Mouse (Mus musculus): ENCODE data around the gene Psrc1. TPM values are rescaled to one million over a fixed set of nuclear protein-coding genes. Genes with fewer than 3 reads are reported as not detected.

Psrc1 gene
- total RNA-seq, 2 experiments from 2014 or later = 18.4 TPM

DNA sequence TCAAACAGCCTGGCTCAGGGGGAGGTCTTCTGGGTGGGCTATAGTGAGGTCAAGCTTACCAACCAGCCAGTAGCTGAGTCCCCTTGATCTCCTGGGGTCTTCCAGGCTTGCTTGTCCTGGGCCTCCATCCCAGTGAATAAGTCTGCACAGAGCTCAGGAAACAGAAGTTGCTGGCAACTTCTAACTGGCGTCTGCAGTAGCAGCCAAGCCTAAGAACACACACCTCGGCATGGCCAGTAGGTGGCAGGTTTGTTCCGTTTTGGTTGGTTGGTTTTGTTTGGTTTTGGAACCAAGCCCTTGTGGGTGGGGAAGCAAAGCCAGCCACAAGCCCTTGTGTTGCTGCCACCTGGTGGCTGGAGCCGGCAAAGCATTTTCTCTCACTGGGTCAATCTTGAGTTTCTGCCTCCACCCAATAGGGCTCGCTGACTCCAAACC is 5.5 kb downstream of the Psrc1 start:
- DNase-seq = peak; percentile 94 to 96

DNA sequence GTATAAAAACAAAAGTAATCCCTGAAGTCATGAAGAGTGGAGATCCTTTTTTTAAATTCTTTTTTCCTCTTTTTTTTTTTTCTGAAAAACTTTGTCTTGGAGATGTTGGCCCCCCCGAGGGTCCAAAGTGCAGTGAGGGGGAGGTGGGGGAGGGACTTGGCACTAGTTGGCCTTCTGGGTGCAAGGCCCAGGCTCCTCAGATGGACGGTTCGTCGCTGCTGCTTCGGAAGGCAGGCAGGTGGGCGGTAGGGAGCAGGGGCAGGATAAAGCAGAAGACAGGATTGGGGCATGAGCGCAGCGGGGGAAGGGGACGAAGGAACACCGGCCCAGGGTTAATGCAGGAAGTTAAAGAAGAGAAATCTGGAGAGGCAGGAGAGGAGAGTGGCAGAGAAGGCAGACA is 8.7 kb downstream of the Psrc1 start:
- DNase-seq = no peak

DNA sequence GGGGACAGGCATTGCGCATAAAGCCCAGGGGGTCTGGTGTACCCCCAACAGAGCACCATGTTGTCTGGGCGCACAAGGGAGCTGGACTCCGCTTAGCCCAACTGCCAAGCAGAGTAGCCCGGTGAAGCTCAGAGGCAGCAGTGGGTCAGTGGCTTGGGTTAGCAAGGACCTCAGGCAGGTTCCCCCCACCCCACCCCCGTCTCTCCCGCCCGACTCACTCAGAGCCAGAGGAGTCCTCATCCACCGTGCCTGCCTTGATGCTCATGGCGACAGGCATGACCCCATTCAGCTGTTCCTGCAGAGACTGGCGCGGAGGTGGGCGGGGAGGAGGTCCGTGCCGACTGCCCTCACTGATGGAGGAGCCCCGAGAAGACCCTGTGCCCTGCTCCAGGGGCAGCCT is 9.2 kb downstream of the Psrc1 start:
- DNase-seq = no peak

DNA sequence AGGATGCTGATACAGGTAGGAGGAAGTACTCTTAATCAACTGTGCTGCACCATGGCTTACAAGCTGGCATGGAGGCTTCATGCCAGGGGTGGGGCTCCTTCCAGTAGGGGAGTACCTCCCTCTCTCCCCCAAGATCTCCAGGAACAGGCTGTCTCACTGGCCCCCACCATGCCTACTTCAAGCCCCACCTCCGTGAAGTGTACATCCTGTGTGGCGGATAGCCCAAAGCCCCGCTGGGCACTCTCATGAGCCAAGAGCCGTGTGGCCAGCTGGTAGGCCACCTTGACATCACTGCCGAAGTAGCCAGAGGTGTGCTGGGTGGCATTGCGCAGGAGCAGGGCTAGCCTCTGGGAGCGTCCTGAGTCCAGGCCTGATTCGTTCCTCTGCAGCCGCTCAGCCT is 14.6 kb downstream of the Psrc1 start:
- no peak for DNase-seq

DNA sequence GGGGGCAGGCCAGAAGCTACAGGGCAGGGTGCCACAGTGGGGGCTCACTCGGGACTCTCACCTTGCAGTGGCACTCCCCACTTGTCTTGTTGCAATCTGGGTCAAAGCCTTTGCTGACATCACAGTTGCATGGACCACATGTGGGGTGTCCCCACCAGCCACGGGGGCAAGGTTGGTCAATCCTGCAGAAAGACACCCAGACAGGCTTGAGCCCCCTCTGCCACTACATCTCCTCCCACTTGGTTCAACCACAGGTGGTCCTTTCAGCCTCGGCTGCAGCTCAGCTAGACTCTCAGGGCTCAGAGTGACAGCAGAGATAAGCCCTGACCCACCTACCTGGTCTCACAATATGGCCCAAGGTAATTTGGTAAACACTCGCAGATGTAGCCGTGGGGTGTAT is 16.8 kb downstream of the Psrc1 start:
- no peak for DNase-seq

DNA sequence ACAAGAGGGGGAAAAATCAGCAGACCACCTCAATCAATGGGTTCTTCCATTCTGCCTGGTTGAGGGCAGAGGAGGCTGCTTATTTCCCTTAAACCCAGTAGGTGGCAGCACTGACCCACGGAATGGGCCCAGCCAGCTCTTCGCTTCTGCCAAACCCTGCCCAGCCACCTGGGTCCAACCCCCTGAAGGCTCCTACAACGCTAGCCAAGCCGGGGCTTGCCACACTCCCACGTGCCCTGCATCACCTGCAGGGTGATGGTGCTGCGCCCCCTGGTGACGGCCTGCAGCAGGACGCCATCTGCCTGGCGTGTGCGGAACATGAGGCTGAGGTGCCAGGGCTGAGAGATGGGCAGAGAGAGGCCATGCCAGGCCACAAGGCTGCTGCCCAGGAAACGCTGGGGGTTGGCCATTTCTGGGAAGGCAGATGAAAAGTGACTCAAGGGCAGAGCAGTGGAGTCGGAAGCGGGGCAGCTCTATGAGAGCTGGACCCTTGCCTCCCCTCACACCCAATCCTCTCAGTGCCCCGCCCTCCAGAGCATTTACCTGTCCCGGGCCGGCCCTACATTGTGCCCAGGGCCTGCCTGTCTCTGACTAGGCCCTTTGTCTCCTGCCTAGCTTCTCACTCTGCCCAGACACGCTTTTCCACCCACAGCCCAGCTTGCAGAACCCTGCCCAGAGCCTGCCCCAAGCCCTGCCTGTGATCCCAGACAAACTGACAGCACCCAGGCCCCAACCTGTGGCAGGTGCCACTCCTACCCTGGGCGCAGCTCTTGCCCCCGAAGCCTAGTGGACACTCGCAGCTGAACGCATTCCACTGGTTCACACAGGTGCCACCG is 18.3 kb downstream of the Psrc1 start:
- DNase-seq = peak; percentile 81 to 84

DNA sequence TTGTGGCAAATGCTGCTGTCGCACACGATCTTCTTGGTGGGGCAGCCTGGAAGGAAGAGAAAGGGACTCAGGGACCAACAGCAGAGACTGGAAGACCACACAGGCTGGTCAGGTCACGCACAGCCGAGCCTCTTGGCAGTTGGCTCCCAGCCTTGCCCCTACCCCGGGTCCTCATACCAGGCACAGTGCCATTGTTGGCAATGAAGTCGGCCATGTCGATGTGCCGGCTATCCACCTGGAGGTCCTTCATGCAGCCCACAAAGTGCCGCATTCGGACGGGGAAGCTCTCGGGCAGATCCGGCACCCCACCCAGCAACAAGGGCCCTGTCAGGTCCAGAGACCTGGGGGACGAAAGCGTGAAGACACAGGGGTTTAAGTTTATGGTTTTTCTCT is 18.9 kb downstream of the Psrc1 start:
- DNase-seq = no peak

DNA sequence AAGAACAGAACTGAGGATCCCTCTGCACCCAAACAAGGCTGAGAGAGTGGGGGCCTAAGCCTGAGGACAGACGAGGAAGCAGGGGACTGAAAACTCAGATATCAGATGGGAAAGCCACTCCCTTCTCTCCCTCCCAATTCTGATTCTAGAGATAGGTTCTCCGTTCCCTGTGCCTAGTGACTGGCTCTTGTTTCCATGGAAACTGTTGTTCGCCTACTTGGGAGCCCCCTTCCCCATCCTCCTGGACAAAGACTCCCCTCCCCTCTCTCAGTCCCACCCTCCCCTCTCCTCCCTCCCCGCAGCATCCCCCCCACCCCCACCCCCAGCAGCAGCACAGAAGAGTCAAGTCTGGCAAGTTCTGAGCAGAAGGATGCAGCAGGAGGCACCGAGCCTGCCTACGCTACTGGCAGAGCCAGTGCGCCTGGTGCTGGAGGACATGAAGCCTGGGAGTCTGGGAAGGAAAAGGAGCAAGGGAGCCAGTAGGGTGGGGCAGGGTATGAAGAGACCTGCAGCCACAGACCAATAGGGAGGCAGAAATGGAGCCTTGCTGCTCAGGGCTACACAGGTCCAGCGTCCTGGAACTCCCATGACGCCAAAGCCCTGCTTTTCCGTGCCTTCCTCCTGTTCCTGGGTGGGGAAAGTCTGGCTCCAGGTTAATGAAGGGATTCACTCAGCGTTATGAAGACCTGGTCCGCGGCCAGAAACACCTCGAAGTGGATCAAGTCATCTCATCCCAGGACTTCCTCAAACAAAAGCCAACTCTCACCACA is 22.1 kb downstream of the Psrc1 start:
- peak; percentile 73 to 78 for DNase-seq

DNA sequence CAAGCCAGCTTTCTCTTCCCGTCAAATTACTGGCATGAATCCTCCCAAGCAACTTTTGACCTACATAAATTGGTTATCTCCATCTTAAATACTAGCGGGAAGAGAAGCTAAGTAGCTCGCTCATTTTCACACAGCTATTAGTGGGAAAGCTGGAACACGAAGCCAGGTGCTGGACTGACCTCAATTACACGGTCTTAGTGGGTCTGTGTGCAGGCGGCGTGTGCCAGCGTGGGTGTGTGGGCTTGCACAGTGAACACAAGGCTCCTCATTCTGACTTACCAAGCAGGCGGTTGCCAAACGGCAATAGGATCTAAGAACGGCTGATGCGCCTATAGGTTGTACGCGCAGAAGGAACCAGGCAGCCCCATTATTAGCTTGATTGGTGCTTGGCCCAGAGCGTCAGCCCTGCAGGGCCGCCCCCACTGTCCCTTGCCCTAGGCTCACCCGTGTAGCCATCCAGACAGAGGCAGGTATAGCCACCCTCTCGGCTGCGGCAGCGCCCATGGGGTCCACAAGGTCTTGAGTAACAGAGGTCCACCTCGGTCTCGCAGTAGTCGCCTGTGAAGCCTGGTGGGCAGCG is 22.8 kb downstream of the Psrc1 start:
- DNase-seq = peak in 1 of 2 experiments; percentile 47

DNA sequence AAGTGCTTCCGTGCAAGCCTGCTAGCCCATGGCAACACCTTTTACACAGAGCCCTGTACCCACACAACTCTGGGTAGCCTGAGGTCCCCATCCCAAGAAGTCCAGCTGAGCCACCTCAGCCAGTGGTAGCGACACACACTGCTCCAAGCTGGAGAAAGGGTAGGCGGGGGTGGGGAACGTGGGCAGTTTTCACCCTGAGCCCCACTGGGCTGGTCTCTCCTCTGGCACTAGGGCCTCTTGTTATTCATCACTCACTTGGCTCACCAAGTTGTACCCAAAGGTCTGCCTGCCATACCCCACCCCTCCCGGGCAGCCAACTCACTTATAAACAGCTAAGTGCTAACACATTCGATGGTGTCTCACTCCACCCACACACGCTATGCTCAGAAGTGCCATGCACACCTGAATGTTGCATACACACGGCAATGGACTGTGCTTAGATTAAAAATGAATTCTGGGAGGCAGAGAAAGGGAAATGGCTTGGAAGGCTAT is 24.9 kb downstream of the Psrc1 start:
- DNase-seq = no peak

DNA sequence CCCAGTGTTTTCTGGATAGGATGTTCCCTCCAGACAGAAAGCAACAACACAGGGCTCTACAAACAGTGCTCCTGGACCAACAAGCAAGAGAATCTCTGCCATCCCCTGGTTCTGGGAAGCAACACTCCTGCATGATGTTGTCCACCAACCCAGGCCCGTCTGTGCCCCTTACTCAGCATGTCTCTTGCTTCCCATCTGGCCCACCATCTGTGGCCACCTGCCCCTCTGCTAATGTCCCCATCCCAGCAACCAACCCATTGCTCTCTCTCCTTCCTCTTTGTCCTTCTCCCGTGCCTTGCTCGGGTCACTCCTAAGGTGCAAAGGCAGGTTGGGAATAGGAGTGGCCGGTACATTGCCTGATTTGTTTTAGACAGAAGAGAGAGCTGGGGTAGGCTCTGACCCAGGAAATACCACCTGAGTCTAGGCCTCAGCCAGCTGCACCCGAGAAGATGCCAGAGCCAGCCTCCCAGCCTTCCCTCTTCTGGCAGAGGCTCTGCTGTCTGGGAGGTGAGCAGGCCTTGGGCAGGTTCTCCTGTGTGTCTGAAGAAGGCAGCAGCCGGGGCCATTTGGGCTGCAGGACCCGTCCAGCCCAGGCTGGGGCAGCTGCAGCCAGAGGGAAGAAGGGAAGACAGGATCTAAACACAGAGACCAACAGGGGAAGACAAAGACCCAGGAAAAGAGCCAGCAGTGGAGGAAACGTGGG is 26.2 kb downstream of the Psrc1 start:
- no peak for DNase-seq

DNA sequence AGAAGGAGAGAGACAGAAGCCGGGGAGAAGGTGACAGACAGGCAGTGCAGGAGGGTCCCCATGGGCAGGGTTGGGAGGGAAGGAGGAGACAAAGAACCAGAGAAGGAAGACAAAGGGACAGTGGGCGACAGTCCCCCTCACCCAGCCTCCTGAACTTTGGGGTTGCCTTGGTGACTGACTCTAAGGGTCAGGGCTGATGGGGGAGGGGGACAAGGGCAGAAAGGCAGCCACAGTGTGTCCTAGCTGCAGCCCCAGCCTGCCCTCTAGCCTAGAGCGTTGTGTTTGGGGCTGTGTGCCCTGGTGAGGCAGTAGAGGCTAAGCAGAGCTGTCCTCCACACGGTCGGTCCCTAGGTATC is 26.7 kb downstream of the Psrc1 start:
- DNase-seq = no peak

DNA sequence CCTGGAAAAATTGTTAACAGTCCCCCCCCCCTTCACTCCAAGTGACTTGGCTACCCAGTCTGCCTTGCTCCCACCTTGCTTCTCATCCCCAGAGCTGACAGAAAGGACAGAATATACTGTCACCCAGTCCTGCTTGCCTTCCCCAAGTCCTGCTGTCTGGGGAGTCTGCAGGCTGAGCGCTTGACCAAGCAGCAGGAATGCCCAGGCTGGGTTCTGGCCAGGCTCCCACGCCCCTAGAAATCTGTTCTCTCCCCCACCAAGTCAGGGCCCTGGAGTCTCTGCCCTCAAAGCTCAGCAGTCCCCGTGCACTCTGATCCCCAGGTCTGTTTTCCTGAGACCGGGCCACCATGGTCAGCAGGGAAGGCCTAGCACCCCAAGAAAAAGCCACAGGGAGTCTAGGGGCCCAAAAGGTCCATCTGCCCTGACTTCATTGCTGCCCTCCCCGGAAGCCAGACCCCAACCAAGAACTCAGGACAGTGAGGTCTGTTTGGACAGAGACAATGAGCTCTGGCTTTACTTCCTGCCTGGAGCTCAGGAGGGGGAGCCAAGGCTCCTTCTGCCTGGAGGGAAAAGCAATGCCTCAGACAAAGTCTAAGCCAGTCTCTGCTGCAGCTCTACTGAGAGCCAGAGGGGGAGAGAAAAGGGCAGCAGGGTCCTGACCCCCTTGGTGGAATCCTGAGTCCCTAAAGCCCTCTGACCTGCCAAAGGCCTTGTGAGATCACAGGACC is 27.6 kb downstream of the Psrc1 start:
- no peak for DNase-seq

DNA sequence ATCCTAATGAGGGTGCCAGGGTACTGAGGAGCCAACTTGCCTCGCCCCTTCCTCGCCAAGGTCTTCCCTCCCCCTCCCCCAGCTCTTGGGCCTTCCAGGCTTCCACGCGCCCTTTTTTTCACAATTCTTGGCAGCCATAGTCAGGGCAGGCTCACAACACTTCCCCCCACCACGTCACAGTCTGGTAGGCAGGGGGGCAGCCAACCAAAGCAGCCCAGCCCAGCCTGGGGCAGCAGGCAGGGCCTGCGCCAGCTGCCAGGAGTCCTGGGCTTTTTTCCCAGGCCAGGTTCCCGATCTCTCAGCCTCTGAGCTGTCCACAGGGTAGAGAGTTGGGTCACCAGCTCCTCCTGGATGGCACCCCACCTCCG is 28.1 kb downstream of the Psrc1 start:
- peak; percentile 55 to 70 for DNase-seq

DNA sequence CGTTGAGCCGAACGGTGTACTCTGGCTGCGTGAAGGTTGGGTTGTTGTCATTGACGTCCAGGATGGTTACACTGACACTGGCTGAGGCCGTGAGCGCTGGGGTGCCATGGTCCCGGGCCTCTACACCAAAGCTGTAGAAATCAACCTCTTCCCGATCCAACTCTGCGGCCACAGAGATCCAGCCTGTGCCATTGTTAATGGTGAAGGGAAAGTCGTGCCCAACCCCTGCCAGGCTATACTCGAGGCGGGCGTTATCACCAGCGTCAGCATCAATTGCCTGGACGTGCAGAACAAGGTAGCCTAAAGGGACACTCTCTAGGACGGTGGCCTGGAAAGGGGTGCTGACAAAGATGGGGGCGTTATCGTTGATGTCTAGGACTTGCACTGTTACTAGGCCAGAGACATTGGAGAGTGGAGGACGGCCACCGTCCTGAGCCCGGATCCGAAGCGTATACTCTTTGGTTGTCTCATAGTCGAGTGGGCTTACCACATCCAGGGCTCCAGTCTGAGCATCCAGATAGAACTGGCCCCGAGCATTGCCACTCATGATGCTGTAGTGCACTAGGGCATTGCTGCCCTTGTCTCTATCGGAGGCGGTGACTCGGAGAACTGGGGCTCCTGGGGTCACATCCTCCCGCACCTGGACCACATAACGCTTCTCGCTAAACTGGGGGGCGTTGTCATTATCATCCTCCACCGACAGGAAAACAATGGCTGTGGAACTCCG is 30.2 kb downstream of the Psrc1 start:
- DNase-seq = no peak

DNA sequence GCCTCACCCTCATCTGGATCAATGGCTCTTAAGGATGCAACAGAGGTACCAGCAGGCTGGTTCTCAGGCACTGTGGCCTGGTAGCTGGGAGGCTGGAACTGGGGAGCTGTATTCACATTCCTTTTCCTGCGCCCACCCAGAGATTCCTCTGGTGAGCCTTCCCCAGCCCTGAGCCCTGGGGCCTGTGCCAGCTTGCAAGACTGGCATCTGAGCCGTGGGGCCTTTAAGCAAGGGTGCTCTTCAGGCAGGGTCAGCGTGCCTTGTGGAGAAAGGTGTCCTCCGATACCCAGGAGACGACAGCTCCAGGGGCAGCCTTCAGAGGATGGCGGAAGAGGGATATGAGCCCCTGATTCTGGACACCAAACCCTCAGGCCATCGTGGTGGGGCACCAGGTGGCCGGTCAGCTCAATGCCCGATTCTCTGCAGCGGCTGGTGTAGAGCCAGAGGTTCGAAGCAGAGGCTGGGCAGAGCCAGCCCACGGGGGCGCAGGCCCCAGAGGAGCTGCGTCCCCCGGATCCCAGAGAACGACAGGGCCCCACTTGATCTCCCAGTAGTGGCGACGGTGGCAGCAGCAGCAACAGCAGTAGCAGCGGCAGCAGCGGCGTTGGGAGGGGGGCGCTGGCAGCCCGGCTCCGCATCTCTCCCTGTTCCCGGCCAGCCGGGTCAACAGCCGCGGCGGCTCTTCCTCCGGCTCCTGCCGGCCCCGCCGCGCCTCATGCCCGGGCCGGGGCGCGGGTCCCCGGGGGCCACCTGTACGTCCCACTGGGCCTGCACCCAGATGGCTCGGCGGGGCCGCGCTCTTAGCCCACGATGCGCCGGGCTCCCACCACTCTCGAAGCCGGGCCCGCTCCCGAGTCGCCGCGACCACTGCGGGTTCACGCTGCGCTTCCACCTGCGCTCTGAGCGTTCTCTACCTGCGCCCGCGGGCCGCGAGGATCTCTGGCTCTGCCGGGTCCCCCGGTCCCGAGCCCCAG is 31.5 kb downstream of the Psrc1 start, which contains the start of gene Celsr2:
Gene Celsr2 (minus strand): TSS at position 696 of the 974 bp plus-strand sequence.
- peak; percentile 46 to 48 for DNase-seq

DNA sequence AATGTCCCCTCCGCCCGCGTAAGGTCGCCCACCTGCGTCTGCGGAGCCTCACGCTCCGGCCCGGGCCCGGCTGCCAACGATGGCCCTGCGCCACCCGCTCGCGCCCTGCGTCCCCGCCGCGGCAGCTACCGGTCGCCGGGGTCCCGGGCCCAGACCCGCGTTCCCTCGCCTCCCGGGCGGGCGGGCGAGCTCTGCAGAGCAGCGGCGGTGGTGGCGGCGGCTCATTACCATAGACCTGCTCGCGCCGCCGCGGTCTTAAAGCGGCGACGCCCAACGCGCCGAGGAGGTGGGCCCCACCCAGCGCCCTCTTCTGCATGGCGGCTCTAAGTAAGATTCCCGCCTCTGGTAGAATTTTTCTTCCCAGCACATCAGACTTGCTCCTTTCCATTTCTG is 32.2 kb downstream of the Psrc1 start:
- peak; percentile 83 to 84 for DNase-seq

DNA sequence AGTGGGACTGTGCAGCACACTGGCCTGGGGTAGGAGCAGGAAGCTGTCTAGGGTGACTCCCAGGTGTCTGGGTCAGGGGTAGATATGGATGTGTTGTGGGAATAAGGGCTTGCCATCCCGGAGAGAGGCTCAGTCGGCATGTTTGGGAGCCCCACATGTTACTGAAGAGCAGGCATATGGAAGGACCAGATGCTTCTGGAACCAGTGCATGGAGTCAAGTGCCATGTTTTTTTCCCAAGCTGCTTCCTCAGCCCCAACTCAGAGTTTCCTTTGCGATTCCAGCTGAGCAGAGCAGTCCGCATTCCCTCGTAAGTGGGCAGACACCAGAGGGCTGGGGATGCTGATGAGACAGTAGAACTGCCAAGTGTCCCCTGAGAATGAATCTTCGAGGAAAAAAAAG is 39.4 kb downstream of the Psrc1 start:
- DNase-seq = no peak

DNA sequence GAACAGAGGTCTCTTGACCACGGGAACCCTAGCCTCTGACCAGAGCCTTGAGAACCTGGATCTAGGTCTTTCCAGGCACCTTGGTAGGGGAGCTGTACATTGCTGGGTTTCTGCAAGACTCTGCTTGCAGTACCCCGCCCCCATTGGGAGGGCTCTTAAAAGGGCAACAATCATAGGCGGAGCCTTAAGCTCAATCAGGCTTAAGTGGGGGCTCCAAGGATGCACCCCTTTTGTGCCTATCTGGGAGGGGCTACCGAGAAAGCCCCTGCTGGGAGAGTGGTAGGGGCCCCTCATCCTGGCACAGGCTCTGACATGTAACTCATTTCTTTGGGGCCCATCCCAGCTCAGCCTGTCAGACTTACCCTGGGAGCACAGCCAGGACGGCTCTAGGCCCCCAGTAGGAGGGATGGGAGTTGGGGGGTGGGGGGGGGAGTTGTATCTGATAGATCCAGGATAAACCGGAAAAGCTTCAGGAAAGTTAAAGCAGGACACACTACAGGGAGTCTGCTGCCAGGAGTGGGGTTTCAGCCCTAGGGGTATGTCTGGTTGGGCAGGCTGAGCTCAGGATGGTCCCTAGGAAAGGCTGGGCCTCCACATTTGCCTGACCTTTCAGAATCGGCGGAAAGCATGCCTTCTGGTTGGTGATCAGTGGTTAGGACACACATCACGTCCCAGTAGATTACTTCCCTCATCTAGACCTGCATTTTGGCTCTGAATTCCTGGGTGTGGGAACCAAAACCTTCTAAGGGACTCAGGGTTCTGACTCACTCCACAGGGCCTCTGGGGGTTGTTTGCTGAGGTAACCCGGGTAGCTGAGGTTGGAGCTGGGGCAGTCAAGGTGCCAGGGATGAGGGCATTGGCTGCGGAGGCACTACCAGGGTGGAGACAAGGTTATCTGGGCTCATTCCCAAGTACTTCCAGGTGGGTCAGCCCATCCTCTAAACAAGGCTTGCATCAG is 40.5 kb downstream of the Psrc1 start:
- peak; percentile 47 to 59 for DNase-seq
